Mouse (Mus musculus): ENCODE results near the gene Tnfrsf13c.
A peak's percentile ranks its signal among the peaks of the same experiment; 100 is the strongest.

- peak; percentile 57 for TF ChIP-seq CTCF (IDR thresholded peaks at IDR 0.05; ENCODE audit: low read depth)
- no peak for TF ChIP-seq EP300 (IDR thresholded peaks at IDR 0.05; ENCODE audit: low read depth)
These were observed 27.4 kb upstream of the Tnfrsf13c start for GRCm38 (mm10) chr15:82251579-82251978.
